Mouse (Mus musculus) liver, embryonic 14.5 days (tissue): ENCODE results near the gene Ankrd23.

ENCODE experiments used
- CTCF ChIP-seq: IDR thresholded peaks from 2 replicates; pipeline ENCODE4 v1.5.1; 2016; ENCODE audit warnings: antibody characterized with exemption, low read depth, control low read depth
- EP300 ChIP-seq: IDR thresholded peaks from 2 replicates; pipeline ENCODE4 v1.6.1; 2016; ENCODE audit warnings: antibody characterized with exemption, low read depth

GRCm38 (mm10) chr1:36571627-36572026 lies 34.9 kb upstream of the Ankrd23 start:
- no peak for TF ChIP-seq EP300
- TF ChIP-seq CTCF: no peak
